Mouse (Mus musculus) adrenal gland, adult 10 weeks (tissue): Measurements from ENCODE around the gene Mipep. TPM values are rescaled to one million over a fixed set of nuclear protein-coding genes. Genes with fewer than 3 reads are reported as not detected.

Source experiments
- polyA plus RNA-seq: library from polyadenylated mRNA; stranded (reverse); fragments of 350-450 nt; fragmentation: Illumina TruSeq; extraction: RNeasy Lipid Tissue Mini Kit (QIAGEN cat#74804); gene quantifications from one replicate; pipeline ENCODE4 v1.2.3, GENCODE M21; 2014; ENCODE audit warnings: low read depth, low replicate concordance

The Mipep gene
- 40.4 TPM for polyA plus RNA-seq

GRCm38 (mm10) chr14:60784427-60785315, at the start of gene Mipep:
Mipep (plus strand) TSS chr14:60784573.

GRCm38 (mm10) chr14:60767884-60768283, 16.5 kb upstream of the Mipep start, which contains the start of gene C1qtnf9:
C1qtnf9 (plus strand) TSS chr14:60768134.

Other genes with a start within 250 kb of the Mipep start
- 51.2 TPM for gene Spata13, start 150.6 kb upstream of the Mipep start, polyA plus RNA-seq
- 6.1 TPM for gene C1qtnf9, start 16.4 kb upstream of the Mipep start, polyA plus RNA-seq